Mouse (Mus musculus) limb, embryonic 10.5 days (tissue): ENCODE results near the gene Cfap65. TPM values are rescaled to one million over a fixed set of nuclear protein-coding genes. Genes with fewer than 3 reads are reported as not detected.

Experiments
- DNase-seq: peaks from one replicate; pipeline ENCODE4 v3.0.0-alpha.2; 2017; ENCODE audit warnings: low spot score
- H3K27ac ChIP-seq: fragments of 300-500 bp; sonication (generic); 2 replicates; pipeline ENCODE4 v1.5.1; 2016; ENCODE audit warnings: mild to moderate bottlenecking
- H3K27me3 ChIP-seq: fragments of 300-500 bp; sonication (generic); 2 replicates; pipeline ENCODE4 v1.6.1; 2016; ENCODE audit warnings: low read depth, mild to moderate bottlenecking; ENCODE audit not compliant: poor library complexity, severe bottlenecking
- H3K36me3 ChIP-seq: fragments of 300-500 bp; sonication (generic); 2 replicates; pipeline ENCODE4 v1.6.1; 2016; ENCODE audit warnings: mild to moderate bottlenecking, moderate library complexity
- H3K4me1 ChIP-seq: fragments of 300-500 bp; sonication (generic); 2 replicates; pipeline ENCODE4 v1.6.1; 2016
- H3K4me3 ChIP-seq: fragments of 300-500 bp; sonication (generic); 2 replicates; pipeline ENCODE4 v1.5.1; 2016; ENCODE audit warnings: mild to moderate bottlenecking, moderate library complexity
- H3K9me3 ChIP-seq: fragments of 300-500 bp; sonication (generic); replicated peaks from 2 replicates; pipeline ENCODE4 v1.6.1; 2016; ENCODE audit warnings: mild to moderate bottlenecking
- WGBS: fragments of 180-500 bp; shearing (Covaris S2); methylation state at CpG from one replicate; pipeline ENCODE4 v1.1.7; 2016; 5-methylcytosine and 5-hydroxymethylcytosine counted together
- polyA plus RNA-seq: library from polyadenylated mRNA; unstranded; fragments of >200 nt; fragmentation: Nextera tagmentation; extraction: Ambion mirVana; gene quantifications from 2 replicates; pipeline ENCODE4 v1.2.1, GENCODE M21; 2016

The Cfap65 gene
- polyA plus RNA-seq, result not detected in 2 replicates

DNA sequence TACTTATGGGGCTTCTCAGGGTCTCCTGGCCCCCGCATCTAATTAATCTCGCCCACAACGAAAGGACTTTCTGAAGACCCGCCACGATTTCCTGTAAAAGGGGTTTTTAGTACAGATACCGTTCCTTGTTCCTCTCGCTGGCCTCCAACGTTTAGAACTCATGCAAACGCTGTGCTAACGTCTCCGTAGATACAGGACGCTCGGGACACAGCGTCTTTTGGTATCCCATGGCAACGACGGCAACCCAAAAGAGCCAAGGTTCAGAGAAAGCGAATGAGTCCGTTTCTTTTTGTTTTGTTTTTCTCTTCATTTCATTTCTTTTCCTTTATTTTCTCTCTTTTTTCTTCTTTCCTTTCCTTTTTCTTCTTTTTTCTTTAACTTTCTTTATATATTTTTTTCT is at the start of gene Cfap65:
Gene Cfap65, minus strand, starts transcription at position 198 of the 400 bp plus-strand sequence.
- Histone ChIP-seq H3K36me3 (no peaks in the 10 kb centered on the region), H3K4me3 (peak within 1 kb of the TSS; percentile 26; the same call in 1 of the 2 replicates), H3K9me3 (no peaks in the 10 kb centered on the region), H3K27ac (no peak within 1 kb of the TSS), H3K4me1 (no peaks in the 10 kb centered on the region), H3K27me3 (peaks cover 61% of the 10 kb centered on the region)
- WGBS, result 2% methylated on average over 18 of the region's 18 CpGs
- DNase-seq, result peak; percentile 42

DNA sequence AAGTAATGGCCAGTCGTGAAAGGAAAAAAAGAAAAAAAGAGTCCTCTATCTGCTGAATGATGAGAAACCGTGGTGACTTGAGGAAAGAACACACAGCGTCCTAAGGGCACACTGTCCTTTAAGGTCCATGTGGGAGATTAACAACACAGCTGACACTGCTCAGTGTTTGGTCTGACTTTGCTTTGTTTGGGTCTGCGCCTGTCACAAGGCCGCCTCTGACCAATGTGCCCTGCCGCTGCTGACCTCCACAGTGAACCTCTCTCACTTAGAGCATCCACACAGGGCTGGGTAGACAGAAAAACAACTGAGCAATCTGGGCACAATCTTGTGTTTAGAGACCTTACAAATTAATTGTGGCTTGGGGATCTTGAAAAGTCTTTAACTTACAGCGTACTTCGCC is 41.6 kb upstream of the Cfap65 start:
- H3K36me3 ChIP-seq, result no peaks in the 10 kb centered on the region
- H3K27me3 ChIP-seq, result no peaks in the 10 kb centered on the region
- no peak for DNase-seq
- H3K27ac ChIP-seq, result no peak overlapping the region
- WGBS, result 79% methylated on average over 8 of the region's 8 CpGs
- peaks cover 8% of the 10 kb centered on the region for H3K4me1 ChIP-seq
- H3K4me3 ChIP-seq, result no peak overlapping the region
- H3K9me3 ChIP-seq, result no peaks in the 10 kb centered on the region

DNA sequence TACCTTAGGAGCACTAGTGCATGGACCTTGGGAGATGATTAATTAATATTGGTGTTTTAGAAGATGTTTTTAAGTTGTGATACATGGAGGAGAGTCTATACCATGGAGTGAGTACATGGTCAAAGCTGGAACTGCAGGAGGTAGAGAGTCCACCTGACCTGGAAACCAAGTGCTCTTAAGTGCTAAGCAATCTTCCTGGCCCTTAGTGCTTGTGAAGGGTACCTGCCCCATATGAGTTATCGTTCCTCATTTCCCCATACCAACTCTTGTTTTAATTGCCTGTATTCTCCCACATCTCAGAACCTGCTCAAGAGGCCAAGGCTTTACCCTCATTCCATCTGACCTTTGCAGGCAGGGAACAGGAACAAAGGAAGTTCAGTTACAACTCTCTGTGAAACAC is 40.5 kb upstream of the Cfap65 start:
- no peak overlapping the region for H3K27ac ChIP-seq
- WGBS, result 100% methylated on average over 1 of the region's 1 CpGs
- no peaks in the 10 kb centered on the region for H3K27me3 ChIP-seq
- DNase-seq, result no peak
- H3K36me3 ChIP-seq, result no peaks in the 10 kb centered on the region
- H3K4me1 ChIP-seq, result peaks cover 13% of the 10 kb centered on the region
- H3K4me3 ChIP-seq, result no peak overlapping the region
- H3K9me3 ChIP-seq, result no peaks in the 10 kb centered on the region

DNA sequence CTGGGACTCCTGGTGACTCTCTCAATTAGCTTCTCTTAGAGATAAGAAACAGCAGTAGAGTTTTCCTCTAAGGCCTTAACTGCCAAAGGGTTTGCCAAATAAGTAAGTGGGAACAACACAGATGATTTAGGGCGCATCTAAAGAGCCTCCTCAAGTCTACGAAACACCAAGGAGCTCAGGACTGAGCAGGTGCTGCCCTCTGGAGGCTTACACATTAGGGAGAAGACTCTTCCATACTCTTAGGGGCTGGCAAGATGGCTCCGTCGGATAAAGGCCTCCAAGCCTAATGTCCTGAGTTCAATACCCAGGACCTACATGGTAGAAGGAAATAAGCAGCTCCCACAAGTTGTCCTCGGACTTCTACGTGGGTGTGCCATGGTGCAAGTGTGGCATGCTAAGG is 38.2 kb upstream of the Cfap65 start:
- no peak overlapping the region for H3K4me3 ChIP-seq
- DNase-seq, result no peak
- no peaks in the 10 kb centered on the region for H3K27me3 ChIP-seq
- peaks cover 10% of the 10 kb centered on the region for H3K4me1 ChIP-seq
- H3K9me3 ChIP-seq, result no peaks in the 10 kb centered on the region
- 80% methylated on average over 6 of the region's 6 CpGs for WGBS
- no peaks in the 10 kb centered on the region for H3K36me3 ChIP-seq
- no peak overlapping the region for H3K27ac ChIP-seq

DNA sequence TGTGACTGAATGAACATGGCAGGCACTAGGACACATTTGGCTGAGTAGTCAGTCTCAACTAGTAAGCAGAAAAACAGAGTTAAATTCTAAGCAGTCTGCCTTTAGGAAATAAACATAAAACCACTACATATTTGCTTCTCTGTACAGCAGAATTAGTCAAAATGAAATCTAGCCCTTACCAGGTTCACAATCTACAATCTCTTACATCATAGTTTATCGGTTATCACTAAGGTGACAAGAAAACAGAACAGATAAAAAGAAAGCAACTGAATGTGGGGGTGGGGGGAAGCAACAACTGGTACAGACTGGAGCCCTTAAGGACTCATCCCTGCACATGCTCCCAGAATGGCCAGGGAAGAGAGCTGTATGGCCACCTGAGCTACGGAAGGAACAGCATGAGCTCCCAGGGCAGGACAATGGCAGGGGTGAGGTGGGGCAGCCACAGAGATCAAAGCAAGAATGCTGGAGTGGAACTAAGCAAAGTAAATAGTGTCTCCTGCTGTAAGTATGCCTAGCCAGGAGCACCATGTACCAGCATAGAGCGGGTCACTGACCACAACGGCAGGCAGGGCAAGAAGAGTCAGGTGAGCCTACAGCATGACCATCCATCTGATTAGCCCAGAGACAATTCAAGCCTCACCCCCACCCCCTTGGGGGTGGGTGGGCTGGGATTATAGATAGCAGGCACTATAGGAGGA is 36.1 kb upstream of the Cfap65 start:
- 0 out of 2 replicates have a peak, but pooled peaks cover 5% of the 10 kb centered on the region for H3K4me1 ChIP-seq
- no peaks in the 10 kb centered on the region for H3K27me3 ChIP-seq
- H3K4me3 ChIP-seq, result no peak overlapping the region
- DNase-seq, result no peak
- WGBS, result 54% methylated on average over 4 of the region's 4 CpGs
- no peaks in the 10 kb centered on the region for H3K36me3 ChIP-seq
- no peaks in the 10 kb centered on the region for H3K9me3 ChIP-seq
- H3K27ac ChIP-seq, result no peak overlapping the region

DNA sequence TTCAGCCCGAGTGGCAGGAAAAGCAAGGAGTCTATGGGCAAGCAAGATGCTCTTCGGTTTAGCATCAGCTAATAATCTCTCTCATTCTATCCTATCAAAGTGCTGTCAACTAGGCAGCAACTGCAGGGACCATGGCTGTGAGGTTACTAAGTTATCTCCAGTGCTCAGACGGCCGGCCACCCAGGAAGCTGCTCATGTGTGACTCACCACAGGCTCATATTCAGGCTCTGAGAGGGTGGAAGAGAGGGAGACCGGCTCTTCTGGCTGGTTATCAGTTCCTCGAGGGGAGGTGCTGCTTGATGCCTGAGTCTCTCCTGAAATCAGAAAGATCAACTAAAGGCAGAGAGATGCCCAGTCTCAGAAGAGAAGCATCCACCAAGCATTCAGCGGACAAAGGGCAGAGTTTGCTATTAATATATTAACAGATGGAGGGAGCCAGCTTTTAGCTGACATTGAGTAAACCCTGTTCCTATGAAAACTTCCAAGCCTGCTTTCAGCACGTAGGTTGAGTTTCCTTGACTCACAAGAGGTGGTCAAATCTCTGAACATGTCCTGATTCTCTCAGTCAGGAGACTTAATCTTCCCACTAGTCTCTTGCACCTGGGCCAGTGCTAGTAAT is 32.7 kb upstream of the Cfap65 start:
- H3K4me3 ChIP-seq, result no peak overlapping the region
- H3K4me1 ChIP-seq, result peaks cover 21% of the 10 kb centered on the region
- H3K27me3 ChIP-seq, result peaks cover 9% of the 10 kb centered on the region; the same call in 1 of the 2 replicates
- 74% methylated on average over 8 of the region's 8 CpGs for WGBS
- H3K9me3 ChIP-seq, result no peaks in the 10 kb centered on the region
- DNase-seq, result no peak
- no peak overlapping the region for H3K27ac ChIP-seq
- H3K36me3 ChIP-seq, result no peaks in the 10 kb centered on the region

DNA sequence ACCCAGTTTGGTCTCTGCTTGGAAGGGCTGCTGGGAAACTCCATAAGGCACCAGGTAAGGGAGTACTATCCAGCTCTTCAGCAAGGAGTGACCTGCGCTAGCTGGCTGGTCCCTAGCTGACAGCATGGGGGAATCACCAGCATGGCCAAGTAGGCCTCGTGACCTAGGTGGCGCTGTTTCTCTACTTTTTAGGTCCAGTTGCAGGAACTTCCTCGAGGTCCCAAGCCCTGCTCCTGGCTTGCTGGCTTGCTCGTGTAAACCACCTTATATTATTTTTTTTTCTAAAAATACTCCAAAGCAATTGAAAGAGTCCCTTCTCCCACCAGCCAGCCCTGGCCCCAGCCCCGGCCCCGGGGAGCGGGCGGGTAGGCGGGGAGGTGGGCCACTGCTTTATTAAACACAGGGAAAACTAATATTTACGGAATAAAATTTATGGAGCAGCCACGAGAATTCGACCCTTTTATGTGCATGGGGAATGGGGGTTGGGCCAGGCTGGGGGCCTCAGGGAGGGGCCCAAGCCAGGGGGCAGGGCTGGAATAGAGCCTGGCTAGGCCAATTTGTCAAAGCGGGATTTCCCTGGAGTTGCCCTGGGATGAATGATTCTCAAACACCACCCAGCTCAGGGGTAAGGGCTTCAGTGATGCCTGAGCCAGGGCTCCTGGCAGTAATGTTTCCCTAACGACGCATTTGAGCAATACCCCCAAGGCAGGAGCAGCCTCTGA is 29.3 kb upstream of the Cfap65 start:
- H3K9me3 ChIP-seq, result no peaks in the 10 kb centered on the region
- H3K27ac ChIP-seq, result peak overlapping the region; percentile 66
- DNase-seq, result peak; percentile 79
- H3K4me3 ChIP-seq, result peak overlapping the region; percentile 47
- H3K36me3 ChIP-seq, result no peaks in the 10 kb centered on the region
- peaks cover 19% of the 10 kb centered on the region for H3K27me3 ChIP-seq
- H3K4me1 ChIP-seq, result peaks cover 16% of the 10 kb centered on the region
- 9% methylated on average over 16 of the region's 16 CpGs for WGBS

DNA sequence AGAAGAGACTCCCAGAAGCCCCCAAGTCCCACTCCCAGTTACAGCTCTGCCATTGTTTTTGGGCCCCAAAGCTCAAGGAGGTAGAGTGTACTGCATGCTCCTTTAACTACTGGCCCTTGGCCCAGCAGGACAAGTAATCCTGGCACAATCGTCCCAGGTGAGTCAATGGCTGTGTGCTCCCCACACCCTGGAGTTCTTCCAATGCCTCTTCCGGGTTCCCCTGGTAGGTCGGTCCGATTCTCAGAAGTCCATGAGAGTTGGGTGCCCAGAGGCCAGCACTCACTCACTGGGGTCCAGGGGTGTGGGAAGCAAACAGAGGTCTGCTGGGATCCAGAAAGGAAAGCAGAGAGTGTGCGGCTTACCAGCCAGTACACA is 27.4 kb upstream of the Cfap65 start:
- H3K4me1 ChIP-seq, result peaks cover 16% of the 10 kb centered on the region
- no peak overlapping the region for H3K27ac ChIP-seq
- DNase-seq, result no peak
- H3K4me3 ChIP-seq, result no peak overlapping the region
- peaks cover 33% of the 10 kb centered on the region for H3K27me3 ChIP-seq
- WGBS, result 90% methylated on average over 5 of the region's 5 CpGs
- H3K9me3 ChIP-seq, result no peaks in the 10 kb centered on the region
- no peaks in the 10 kb centered on the region for H3K36me3 ChIP-seq

DNA sequence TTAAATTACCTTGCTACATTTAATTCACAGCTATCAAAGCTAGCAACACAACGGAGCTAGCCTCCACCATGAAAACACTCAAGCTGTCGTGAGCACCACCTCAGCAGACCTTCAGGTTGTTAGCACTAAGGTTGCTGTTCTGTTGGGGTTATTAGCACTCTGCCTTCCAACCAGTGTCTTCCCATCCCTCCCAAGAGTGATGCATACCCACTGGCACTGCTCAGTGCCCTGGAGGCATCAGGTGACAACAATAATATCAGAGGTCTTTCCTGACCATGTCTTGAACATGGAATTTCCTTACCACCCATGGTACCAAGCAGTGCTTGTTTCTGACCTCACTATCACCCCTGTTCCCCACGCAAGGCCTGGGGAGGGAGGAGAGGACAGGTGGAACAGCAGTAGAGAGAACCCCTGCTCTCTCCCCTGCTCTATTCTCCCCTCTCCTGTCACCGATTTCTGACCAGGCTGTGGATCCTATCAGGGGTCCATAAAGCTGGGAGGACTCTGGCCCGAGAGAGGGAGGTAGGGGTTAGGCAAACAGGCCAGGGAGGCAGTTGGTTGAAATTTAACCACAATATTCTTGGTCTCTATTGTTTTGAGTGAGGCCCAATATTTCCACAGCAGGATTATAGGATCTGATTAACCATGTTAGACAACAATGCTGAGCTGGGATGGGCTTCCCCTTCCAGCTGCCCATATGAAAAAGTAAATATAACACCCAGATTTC is 26.9 kb upstream of the Cfap65 start:
- no peaks in the 10 kb centered on the region for H3K36me3 ChIP-seq
- H3K27ac ChIP-seq, result no peak overlapping the region
- no peak for DNase-seq
- H3K9me3 ChIP-seq, result no peaks in the 10 kb centered on the region
- peaks cover 38% of the 10 kb centered on the region for H3K27me3 ChIP-seq
- 74% methylated on average over 5 of the region's 5 CpGs for WGBS
- peaks cover 16% of the 10 kb centered on the region for H3K4me1 ChIP-seq
- H3K4me3 ChIP-seq, result no peak overlapping the region

DNA sequence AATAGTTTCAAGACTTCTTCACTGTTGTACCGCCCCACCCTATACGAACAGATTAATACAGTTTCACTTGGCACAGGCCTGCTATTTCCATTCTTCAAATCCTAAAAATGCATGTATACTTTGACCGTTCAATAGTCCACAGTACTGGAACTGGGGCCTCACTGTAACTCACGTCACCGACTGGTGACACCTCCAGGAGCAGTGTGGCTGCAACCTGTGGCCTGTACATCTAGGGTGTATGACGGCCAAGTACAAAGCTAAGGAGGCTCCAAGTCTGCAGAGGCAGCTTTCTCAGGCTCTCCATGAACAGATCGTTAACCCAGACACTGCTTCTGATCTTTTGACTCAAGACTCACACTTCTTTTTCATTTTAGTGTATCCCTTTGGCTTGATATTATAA is 26.3 kb upstream of the Cfap65 start:
- 91% methylated on average over 7 of the region's 7 CpGs for WGBS
- no peaks in the 10 kb centered on the region for H3K36me3 ChIP-seq
- H3K4me1 ChIP-seq, result peaks cover 16% of the 10 kb centered on the region
- H3K27ac ChIP-seq, result no peak overlapping the region
- no peak overlapping the region for H3K4me3 ChIP-seq
- DNase-seq, result no peak
- H3K27me3 ChIP-seq, result peaks cover 44% of the 10 kb centered on the region
- no peaks in the 10 kb centered on the region for H3K9me3 ChIP-seq

DNA sequence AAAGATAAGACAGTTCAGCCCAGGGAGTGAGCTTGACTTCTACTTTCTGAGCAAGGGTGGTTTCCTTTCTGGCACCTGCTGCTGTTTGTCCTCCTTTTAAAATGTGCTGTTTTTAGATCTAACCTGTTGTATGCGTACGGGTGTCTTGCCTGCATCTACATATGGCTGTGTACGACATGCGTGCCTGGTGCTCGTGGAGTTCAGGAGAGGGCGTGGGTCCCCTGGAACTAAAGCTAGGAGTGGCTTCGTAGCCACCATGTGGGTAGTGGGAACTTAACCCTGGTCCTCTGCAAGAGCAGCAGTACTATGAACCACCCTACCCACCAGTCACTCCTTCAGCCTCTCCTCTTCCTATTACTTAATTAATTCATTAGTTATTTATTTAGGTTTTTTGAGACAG is 24.7 kb upstream of the Cfap65 start:
- H3K27me3 ChIP-seq, result peaks cover 61% of the 10 kb centered on the region
- H3K9me3 ChIP-seq, result no peaks in the 10 kb centered on the region
- H3K36me3 ChIP-seq, result no peaks in the 10 kb centered on the region
- no peak overlapping the region for H3K27ac ChIP-seq
- no peak overlapping the region for H3K4me3 ChIP-seq
- WGBS, result 94% methylated on average over 7 of the region's 7 CpGs
- DNase-seq, result no peak
- H3K4me1 ChIP-seq, result peaks cover 12% of the 10 kb centered on the region

DNA sequence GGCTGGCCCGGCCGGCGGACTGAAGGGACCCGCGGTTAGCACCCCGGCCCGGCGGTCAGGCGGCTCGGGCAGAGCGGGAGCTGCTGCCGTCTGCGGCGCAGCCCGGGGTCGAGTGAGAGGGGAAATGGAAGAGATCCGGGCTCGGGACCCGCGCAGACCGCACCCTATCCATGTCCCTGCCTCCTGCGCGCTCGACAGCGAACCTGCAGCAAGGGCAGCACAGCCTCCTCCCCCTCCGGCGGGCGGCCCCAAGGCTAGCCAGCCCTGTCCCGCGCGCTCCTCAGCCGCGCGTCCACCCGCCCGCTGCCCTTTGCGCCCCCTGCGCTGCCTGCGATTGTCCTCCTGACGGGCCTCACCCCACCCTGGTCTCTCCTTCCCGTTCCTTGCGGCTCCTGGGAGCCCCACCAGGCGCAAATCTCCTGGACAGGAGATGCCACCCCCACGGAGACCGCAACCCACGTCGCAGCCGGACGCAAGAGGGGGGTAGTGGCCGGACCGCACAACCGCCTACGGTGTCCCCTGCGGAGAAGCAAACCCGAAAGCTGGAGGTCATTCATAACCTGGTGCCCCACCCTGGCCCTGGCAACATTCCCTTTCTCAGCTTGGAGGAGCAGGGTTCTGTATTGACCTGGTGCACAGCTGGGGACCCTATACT is 16.3 kb upstream of the Cfap65 start, which contains the start of gene Ihh:
Gene Ihh, minus strand, starts transcription at position 117 of the 655 bp plus-strand sequence.
- peak; percentile 61 for DNase-seq

More for the DNA sequence above, 16.3 kb upstream of the Cfap65 start, which contains the start of gene Ihh:
- peaks cover 38% of the 10 kb centered on the region for H3K4me1 ChIP-seq
- H3K27ac ChIP-seq, result no peak within 1 kb of the TSS
- H3K9me3 ChIP-seq, result no peaks in the 10 kb centered on the region
- H3K4me3 ChIP-seq, result peak within 1 kb of the TSS; percentile 44
- 2% methylated on average over 55 of the region's 55 CpGs for WGBS
- H3K27me3 ChIP-seq, result peaks cover 99% of the 10 kb centered on the region
- no peaks in the 10 kb centered on the region for H3K36me3 ChIP-seq
